In genomic region chr16:91084307-91085238, GRCm38 (mm10) we compare ENCODE assay signal across 11 mouse cellular contexts. TPM values are rescaled to one million over a fixed set of nuclear protein-coding genes. Genes with fewer than 3 reads are reported as not detected.
DNase-seq lines count a peak whose midpoint lies in the region; ATAC-seq and TF ChIP-seq lines count a peak whose summit lies in the region.
"Had no signal": no experiment of that assay in that cellular context is flagged by ENCODE, and none has a peak within 500 bp of the region (broad histone marks: within the 10 kb centered on the region; RNA-seq: fewer than 3 reads in every experiment).

No protein-coding gene starts in this region.

- DNase-seq in gastrocnemius, adult 2 months, result peak; percentile 34
- DNase-seq in gastrocnemius, adult 8-10 months (ENCODE audit: low spot score in 2 of 2), result no peak
- no peak for DNase-seq in liver, embryonic 13.5 days
- DNase-seq in liver, postnatal 0 days, result no peak
- peak; percentile 91 for DNase-seq in cerebellum, adult 11-12 months
- peak; percentile 67 to 72 for DNase-seq in heart, postnatal 10 days
- DNase-seq in thymus, postnatal 4 days, result no peak
- DNase-seq in stomach, postnatal 0 days (ENCODE audit: low spot score), result no peak
- DNase-seq: right cerebral cortex, adult 18-20 months had no signal

- H3K4me1 ChIP-seq in liver, embryonic 13.5 days (replicated peaks), result peaks cover 65% of the 10 kb centered on the region
- H3K4me1 ChIP-seq in liver, postnatal 0 days (ENCODE audit: insufficient read depth), result peaks cover 12% of the 10 kb centered on the region
- no peaks in the 10 kb centered on the region for H3K4me1 ChIP-seq in stomach, postnatal 0 days (replicated peaks; ENCODE audit: control insufficient read depth, insufficient read depth)

- no peak for TF ChIP-seq EP300 in liver, postnatal 0 days (IDR thresholded peaks at IDR 0.05; ENCODE audit: low read depth)
- no peak for TF ChIP-seq EP300 in stomach, postnatal 0 days (optimal IDR thresholded peaks at IDR 0.05)

- peaks cover 10% of the 10 kb centered on the region for H3K9me3 ChIP-seq in liver, embryonic 13.5 days (replicated peaks)
- no peaks in the 10 kb centered on the region for H3K9me3 ChIP-seq in liver, postnatal 0 days (ENCODE audit: low read length)
- no peaks in the 10 kb centered on the region for H3K9me3 ChIP-seq in stomach, postnatal 0 days (ENCODE audit: control insufficient read depth, low read length)
- H3K9me3 ChIP-seq: embryonic facial prominence, embryonic 12.5 days had no signal

- no peak overlapping the region for H3K9ac ChIP-seq in liver, embryonic 13.5 days
- H3K9ac ChIP-seq in liver, postnatal 0 days (replicated peaks), result no peak overlapping the region
- H3K9ac ChIP-seq in stomach, postnatal 0 days (ENCODE audit: low read length), result no peak overlapping the region
- H3K9ac ChIP-seq: embryonic facial prominence, embryonic 12.5 days had no signal

- H3K4me3 ChIP-seq in gastrocnemius, adult 2 months, result no peak overlapping the region
- H3K4me3 ChIP-seq in liver, embryonic 13.5 days (replicated peaks), result no peak overlapping the region
- H3K4me3 ChIP-seq in liver, postnatal 0 days (ENCODE audit: low read depth, low read length), result no peak overlapping the region
- no peak overlapping the region for H3K4me3 ChIP-seq in stomach, postnatal 0 days (ENCODE audit: low read depth, low read length)
- H3K4me3 ChIP-seq: embryonic facial prominence, embryonic 12.5 days had no signal

- no peaks in the 10 kb centered on the region for H3K36me3 ChIP-seq in liver, embryonic 13.5 days
- H3K36me3 ChIP-seq in liver, postnatal 0 days (replicated peaks; ENCODE audit: insufficient read depth, low read length), result no peaks in the 10 kb centered on the region
- no peaks in the 10 kb centered on the region for H3K36me3 ChIP-seq in stomach, postnatal 0 days (ENCODE audit: control insufficient read depth, insufficient read depth, low read length)
- H3K36me3 ChIP-seq: embryonic facial prominence, embryonic 12.5 days had no signal

- no peaks in the 10 kb centered on the region for H3K27me3 ChIP-seq in liver, embryonic 13.5 days
- H3K27me3 ChIP-seq in liver, postnatal 0 days (ENCODE audit: insufficient read depth, low read length), result no peaks in the 10 kb centered on the region
- no peaks in the 10 kb centered on the region for H3K27me3 ChIP-seq in stomach, postnatal 0 days (ENCODE audit: control insufficient read depth, insufficient read depth, low read length)
- H3K27me3 ChIP-seq: embryonic facial prominence, embryonic 12.5 days had no signal

- no peak overlapping the region for H3K4me2 ChIP-seq in liver, embryonic 13.5 days
- no peak overlapping the region for H3K4me2 ChIP-seq in liver, postnatal 0 days (ENCODE audit: low read depth, low read length)
- no peak overlapping the region for H3K4me2 ChIP-seq in stomach, postnatal 0 days (replicated peaks; ENCODE audit: low read depth)
- H3K4me2 ChIP-seq: embryonic facial prominence, embryonic 12.5 days; midbrain, embryonic 11.5 days had no signal

- intact Hi-C loops in gastrocnemius, adult 2 months (cut with DNase I), result no loop called here
- intact Hi-C loops in heart, postnatal 10 days (cut with DNase I), result loop anchor here (10.0 kb wide), 1 partner anchor 410 kb away; no protein-coding TSS in a partner anchor

- no peak for TF ChIP-seq CTCF in gastrocnemius, adult 2 months (IDR thresholded peaks at IDR 0.05)
- no peak for TF ChIP-seq CTCF in liver, postnatal 0 days (IDR thresholded peaks at IDR 0.05; ENCODE audit: low read depth)
- TF ChIP-seq CTCF in stomach, postnatal 0 days (IDR thresholded peaks at IDR 0.05; ENCODE audit: low read depth), result no peak

- 84% methylated on average over 21 of the region's 21 CpGs for WGBS in liver, embryonic 13.5 days (ENCODE audit: insufficient replicate concordance)
- 81% methylated on average over 21 of the region's 21 CpGs for WGBS in liver, postnatal 0 days (ENCODE audit: insufficient replicate concordance)
- 82% methylated on average over 21 of the region's 21 CpGs for WGBS in stomach, postnatal 0 days

- ATAC-seq in liver, embryonic 13.5 days (ENCODE audit: low read depth), result no peak
- ATAC-seq in liver, postnatal 0 days, result no peak
- ATAC-seq in stomach, postnatal 0 days (ENCODE audit: low FRiP score, low TSS enrichment), result no peak

- H3K27ac ChIP-seq in gastrocnemius, adult 2 months, result no peak overlapping the region
- H3K27ac ChIP-seq in liver, embryonic 13.5 days, result peak overlapping the region; percentile 98
- no peak overlapping the region for H3K27ac ChIP-seq in liver, postnatal 0 days (ENCODE audit: low read depth)
- no peak overlapping the region for H3K27ac ChIP-seq in stomach, postnatal 0 days (replicated peaks)
- H3K27ac ChIP-seq: embryonic facial prominence, embryonic 12.5 days had no signal

RNA-seq across cellular contexts. Expression of gene 4932438H23Rik, which starts 10.3 kb away (rescaled TPM):
- under 1 TPM; 0.08 to 0.48 TPM for total RNA-seq in gastrocnemius, adult 2 months (2021)
- total RNA-seq in gastrocnemius, adult 8-10 months (2022), result under 1 TPM in 3 of 4 experiments, not detected in 1; 0.19 to 0.39 (median 0.34) TPM
- polyA plus RNA-seq in liver, embryonic 13.5 days (2015; fragmentation: Nextera tagmentation; extraction: Ambion mirVana), result not detected in 2 replicates
- 0.05 TPM in 1 of 2 replicates, not detected in the other for polyA plus RNA-seq in liver, postnatal 0 days (2015; fragmentation: Nextera tagmentation; extraction: Ambion mirVana)
- under 1 TPM in 1 of 2 experiments, not detected in 1; 0.19 TPM for total RNA-seq in heart, postnatal 10 days (2021)
- polyA plus RNA-seq in stomach, postnatal 0 days (2015; fragmentation: Nextera tagmentation; extraction: Ambion mirVana), result 0.04 and 0.10 TPM in 2 replicates
- polyA plus RNA-seq: midbrain, embryonic 11.5 days had no signal

RNA-seq across cellular contexts. Expression of gene Paxbp1, which starts 40.2 kb away (rescaled TPM):
- total RNA-seq in gastrocnemius, adult 2 months (2021), result 10 to 100 TPM; 10.7 to 11.6 TPM
- 10 to 100 TPM in 1 of 4 experiments, 1 to 10 TPM in 3; 5.0 to 10.3 (median 6.2) TPM for total RNA-seq in gastrocnemius, adult 8-10 months (2022)
- polyA plus RNA-seq in liver, embryonic 13.5 days (2015; fragmentation: Nextera tagmentation; extraction: Ambion mirVana), result 15.8 and 19.0 TPM in 2 replicates
- polyA plus RNA-seq in liver, postnatal 0 days (2015; fragmentation: Nextera tagmentation; extraction: Ambion mirVana), result 10.3 and 10.9 TPM in 2 replicates
- 10 to 100 TPM; 22.6 to 27.2 TPM for total RNA-seq in heart, postnatal 10 days (2021)
- polyA plus RNA-seq in stomach, postnatal 0 days (2015; fragmentation: Nextera tagmentation; extraction: Ambion mirVana), result 13.8 and 15.0 TPM in 2 replicates

Comparison
In these comparisons a context has a peak if more than half of its experiments do, and no peak if none do; other contexts are left out.
1. DNase-seq: peak in gastrocnemius, adult 2 months (single experiment), cerebellum, adult 11-12 months (single experiment) and heart, postnatal 10 days (2 of 2); none in gastrocnemius, adult 8-10 months (0 of 2), liver, embryonic 13.5 days (single experiment), liver, postnatal 0 days (single experiment), thymus, postnatal 4 days (single experiment) and stomach, postnatal 0 days (single experiment).